Mouse (Mus musculus): ENCODE measurements around the gene 0610040J01Rik. TPM values are rescaled to one million over a fixed set of nuclear protein-coding genes. Genes with fewer than 3 reads are reported as not detected.

Gene 0610040J01Rik
- total RNA-seq, 2 experiments from 2014 or later = 11.9 to 15.4 TPM

Other genes with a start within 250 kb of the 0610040J01Rik start
- gene Nwd2, start 163.3 kb upstream of the 0610040J01Rik start, total RNA-seq (2021) = not detected
- gene Rell1, start 156.5 kb downstream of the 0610040J01Rik start, total RNA-seq (2021) = 10 to 100 TPM in 1 of 2 experiments, 1 to 10 TPM in 1; 9.3 to 10.7 TPM

Data from gastrocnemius, adult 18-20 months (tissue).